Mouse (Mus musculus) kidney, adult 2 months (tissue): ENCODE measurements at regions not wholly inside any gene's neighbourhood (a gene's known extent, or its start where the extent isn't known, plus 50 kb on each side); places are given as distances from the start of the nearest gene placed in this dataset.

Experiments
- DNase-seq: peaks from one replicate; pipeline ENCODE4 v3.0.0; 2021
- H3K27ac ChIP-seq: fragments of 200-500 bp; 2 replicates; pipeline ENCODE4 v1.5.1; 2012; ENCODE audit warnings: low read depth, low read length, control low read depth, inconsistent platforms; ENCODE audit not compliant: insufficient read depth
- H3K27me3 ChIP-seq: fragments of 200-500 bp; replicated peaks from 2 replicates; pipeline ENCODE4 v1.6.1; 2012; ENCODE audit warnings: mild to moderate bottlenecking, moderate library complexity, low read length, inconsistent platforms; ENCODE audit not compliant: control insufficient read depth, insufficient read depth
- H3K36me3 ChIP-seq: fragments of 200-500 bp; 2 replicates; pipeline ENCODE4 v1.6.1; 2012; ENCODE audit warnings: mild to moderate bottlenecking, moderate library complexity, low read length, inconsistent platforms; ENCODE audit not compliant: control insufficient read depth, insufficient read depth
- H3K4me1 ChIP-seq: fragments of 200-500 bp; 2 replicates; pipeline ENCODE4 v1.6.1; 2011; ENCODE audit warnings: low read length; ENCODE audit not compliant: control insufficient read depth, insufficient read depth
- H3K4me3 ChIP-seq: fragments of 200-500 bp; 2 replicates; pipeline ENCODE4 v1.5.1; 2011; ENCODE audit warnings: mild to moderate bottlenecking, low read depth, low read length, control low read depth; ENCODE audit not compliant: insufficient read depth
- CTCF ChIP-seq: fragments of 200-500 bp; conservative IDR thresholded peaks from 2 replicates; pipeline ENCODE4 v1.5.1; 2011; ENCODE audit warnings: low read depth, mild to moderate bottlenecking, control low read depth, low read length, moderate library complexity, mixed read lengths; ENCODE audit not compliant: insufficient read depth, insufficient read length
- POLR2A ChIP-seq: fragments of 200-500 bp; IDR thresholded peaks from one replicate; pipeline ENCODE4 v1.6.1; 2011; ENCODE audit warnings: low read depth, low read length, control low read depth
- WGBS: fragments of 180-500 bp; shearing (Covaris S2); methylation state at CpG from one replicate; pipeline ENCODE4 v1.1.7; 2018; 5-methylcytosine and 5-hydroxymethylcytosine counted together

DNA sequence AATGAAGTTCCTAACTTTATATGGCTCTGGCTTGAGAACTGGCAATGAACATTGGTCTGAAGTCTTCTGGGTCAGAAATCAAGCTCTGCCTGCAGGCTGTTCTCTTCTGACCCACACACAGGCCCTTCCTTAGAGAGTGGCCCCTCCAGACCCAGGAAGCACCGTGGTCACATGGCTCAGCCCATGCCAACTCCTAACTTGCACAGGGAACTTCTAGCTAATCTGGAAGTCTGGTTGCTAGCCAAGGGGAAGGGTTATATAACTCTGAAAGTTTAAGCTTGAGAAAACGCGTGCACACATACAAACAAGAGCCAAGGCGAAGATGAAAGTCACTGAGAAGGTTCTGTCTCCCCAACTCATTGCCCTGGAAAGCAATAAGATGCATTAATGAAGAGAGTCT is 69.2 kb upstream of the Trim2 start:
- no peaks in the 10 kb centered on the region for H3K36me3 ChIP-seq
- DNase-seq = peak; percentile 88
- no peaks in the 10 kb centered on the region for H3K27me3 ChIP-seq
- WGBS = 25% methylated on average over 4 of the region's 4 CpGs
- H3K27ac ChIP-seq = peak overlapping the region; percentile 62
- peaks cover 17% of the 10 kb centered on the region for H3K4me1 ChIP-seq
- TF ChIP-seq CTCF (no peak), POLR2A (no peak)
- no peak overlapping the region for H3K4me3 ChIP-seq

DNA sequence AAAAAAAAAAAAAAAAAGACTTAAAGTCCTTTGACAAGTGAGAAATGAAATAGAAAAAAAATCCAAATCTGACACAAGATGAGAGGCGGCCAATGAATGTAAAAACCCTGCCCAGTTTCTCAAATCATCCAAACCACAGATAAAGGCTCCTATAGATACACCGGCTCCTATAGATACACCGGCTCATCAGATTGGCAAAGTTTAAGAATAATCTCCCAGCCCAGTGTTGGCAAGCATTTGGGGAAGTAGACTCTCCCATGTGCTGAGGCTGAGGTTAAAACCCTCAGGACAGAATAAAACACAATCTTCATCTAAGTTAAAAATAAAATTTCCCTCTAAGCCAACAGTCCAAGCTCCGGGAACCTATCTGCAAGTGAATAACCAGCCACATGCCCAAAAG is 65.2 kb upstream of the Trim2 start:
- no peak for DNase-seq
- no peak for TF ChIP-seq POLR2A
- no peak for TF ChIP-seq CTCF
- Histone ChIP-seq H3K4me3 (no peak overlapping the region), H3K36me3 (no peaks in the 10 kb centered on the region), H3K27ac (no peak overlapping the region), H3K4me1 (peaks cover 14% of the 10 kb centered on the region), H3K27me3 (no peaks in the 10 kb centered on the region)
- 87% methylated on average over 4 of the region's 4 CpGs for WGBS

DNA sequence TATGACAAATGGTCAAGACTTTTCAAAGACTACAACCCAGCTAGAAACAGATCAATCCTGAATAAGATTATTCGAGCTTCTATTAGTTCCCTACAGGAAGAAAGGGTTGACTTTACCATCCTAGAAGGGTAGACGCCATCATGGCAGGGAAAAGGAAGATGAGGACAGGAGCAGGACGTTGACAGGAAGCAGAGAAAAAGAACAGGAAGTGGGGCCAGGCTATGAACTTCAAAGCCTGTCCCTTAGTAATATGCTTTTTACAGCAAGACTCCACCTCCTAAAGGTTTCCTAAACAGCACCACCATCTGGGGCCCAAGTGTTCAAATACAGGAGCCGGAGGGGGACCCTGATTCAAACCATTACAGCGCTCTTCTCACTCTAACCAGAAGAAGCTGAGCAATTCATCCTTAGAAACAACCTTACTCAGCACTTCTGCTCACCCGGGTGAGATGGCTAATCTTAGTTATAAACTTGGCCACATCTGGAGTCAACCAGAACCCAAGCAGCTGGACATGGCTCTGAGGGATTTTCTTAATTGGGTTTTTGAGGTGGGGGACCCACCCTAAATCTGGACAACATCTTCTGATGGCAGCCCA is 60.6 kb upstream of the Trim2 start:
- no peak overlapping the region for H3K27ac ChIP-seq
- DNase-seq = no peak
- 84% methylated on average over 6 of the region's 6 CpGs for WGBS
- H3K4me1 ChIP-seq = no peaks in the 10 kb centered on the region
- no peak overlapping the region for H3K4me3 ChIP-seq
- H3K27me3 ChIP-seq = no peaks in the 10 kb centered on the region
- TF ChIP-seq POLR2A = no peak
- no peak for TF ChIP-seq CTCF
- H3K36me3 ChIP-seq = no peaks in the 10 kb centered on the region

DNA sequence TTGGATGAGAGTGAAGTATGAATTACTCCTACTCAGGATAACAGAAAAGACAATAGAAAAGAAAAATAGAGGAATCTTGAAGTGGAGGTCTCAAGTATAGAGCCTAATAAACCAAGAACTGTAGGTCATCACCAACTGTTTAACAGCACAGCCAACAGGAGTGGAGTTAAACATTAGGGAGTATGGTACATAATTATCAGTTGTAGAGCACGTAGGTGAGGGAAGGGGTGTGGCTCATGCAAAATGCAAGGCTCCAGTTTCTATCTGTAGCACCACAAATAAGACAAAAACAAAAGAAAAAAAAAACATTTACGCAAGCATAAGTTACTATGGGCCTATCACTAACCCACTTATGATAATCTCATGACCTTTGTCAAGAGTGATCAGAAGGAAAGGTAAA is 52.0 kb upstream of the Trim2 start:
- DNase-seq = no peak
- Histone ChIP-seq H3K27ac (no peak overlapping the region), H3K27me3 (no peaks in the 10 kb centered on the region), H3K36me3 (no peaks in the 10 kb centered on the region), H3K4me3 (no peak overlapping the region), H3K4me1 (no peaks in the 10 kb centered on the region)
- 93% methylated on average over 2 of the region's 2 CpGs for WGBS
- TF ChIP-seq CTCF (no peak), POLR2A (no peak)

DNA sequence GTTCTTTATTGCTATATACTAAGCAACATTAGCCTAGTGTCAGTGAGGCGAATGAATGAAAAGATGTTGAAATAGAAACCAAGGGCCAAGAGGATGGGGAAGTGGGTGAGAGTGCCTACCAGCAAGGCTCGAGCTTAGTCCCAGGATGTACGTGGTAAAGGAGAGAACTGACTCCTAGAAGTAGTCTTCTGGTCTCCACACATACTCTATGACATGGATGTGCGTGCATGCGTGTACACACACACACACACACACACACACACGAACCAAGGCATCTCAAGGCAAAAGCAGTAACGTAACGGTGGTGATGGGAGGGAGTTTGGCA is 50.0 kb upstream of the Trim2 start:
- H3K4me1 ChIP-seq = no peaks in the 10 kb centered on the region
- DNase-seq = no peak
- no peak overlapping the region for H3K4me3 ChIP-seq
- no peak overlapping the region for H3K27ac ChIP-seq
- WGBS = 91% methylated on average over 8 of the region's 8 CpGs
- H3K27me3 ChIP-seq = no peaks in the 10 kb centered on the region
- no peaks in the 10 kb centered on the region for H3K36me3 ChIP-seq
- TF ChIP-seq CTCF (no peak), POLR2A (no peak)
